Mouse (Mus musculus) embryonic facial prominence, embryonic 11.5 days (tissue): ENCODE results near the gene Cryaa. TPM values are rescaled to one million over a fixed set of nuclear protein-coding genes. Genes with fewer than 3 reads are reported as not detected.
A peak's percentile ranks its signal among the peaks of the same experiment; 100 is the strongest.

Experiments used
- ATAC-seq: fragments of 200-750 bp; cut with Nextera tagmentation; replicated peaks from 2 replicates; pipeline ENCODE4 v1.8.0; 2017; ENCODE audit warnings: low read depth; ENCODE audit not compliant: insufficient number of reproducible peaks, low FRiP score, low TSS enrichment
- DNase-seq: peaks from one replicate; pipeline ENCODE4 v3.0.0-alpha.2; 2015; ENCODE audit warnings: low spot score
- H3K27ac ChIP-seq: fragments of 300-500 bp; sonication (generic); replicated peaks from 2 replicates; pipeline ENCODE4 v1.5.1; 2014; ENCODE audit warnings: mild to moderate bottlenecking, low read depth, low read length, control low read depth
- H3K27me3 ChIP-seq: fragments of 300-500 bp; sonication (generic); 2 replicates; pipeline ENCODE4 v1.6.1; 2014; ENCODE audit warnings: mild to moderate bottlenecking, low read length, moderate library complexity, mixed read lengths; ENCODE audit not compliant: control insufficient read depth, insufficient read depth
- H3K36me3 ChIP-seq: fragments of 300-500 bp; sonication (generic); replicated peaks from 2 replicates; pipeline ENCODE4 v1.6.1; 2014; ENCODE audit warnings: low read depth, mild to moderate bottlenecking, low read length, moderate library complexity, mixed read lengths; ENCODE audit not compliant: control insufficient read depth, insufficient read depth
- H3K4me1 ChIP-seq: fragments of 300-500 bp; sonication (generic); 2 replicates; pipeline ENCODE4 v1.6.1; 2014; ENCODE audit warnings: low read length, mixed read lengths; ENCODE audit not compliant: control insufficient read depth, insufficient read depth
- H3K4me2 ChIP-seq: fragments of 300-500 bp; sonication (generic); 2 replicates; pipeline ENCODE4 v1.6.1; 2014; ENCODE audit warnings: low read depth, mild to moderate bottlenecking, control low read depth, low read length, moderate library complexity
- H3K4me3 ChIP-seq: fragments of 300-500 bp; sonication (generic); 2 replicates; pipeline ENCODE4 v1.5.1; 2014; ENCODE audit warnings: low read depth, low read length, control low read depth
- H3K9ac ChIP-seq: fragments of 300-500 bp; sonication (generic); replicated peaks from 2 replicates; pipeline ENCODE4 v1.6.1; 2014; ENCODE audit warnings: mild to moderate bottlenecking, control low read depth, low read length
- H3K9me3 ChIP-seq: fragments of 300-500 bp; sonication (generic); replicated peaks from 2 replicates; pipeline ENCODE4 v1.6.1; 2016; ENCODE audit warnings: mild to moderate bottlenecking, low read length, inconsistent platforms, mixed read lengths; ENCODE audit not compliant: control insufficient read depth
- WGBS: fragments of 180-500 bp; shearing (Covaris S2); extraction: QIAGEN DNeasy Blood & Tissue Kit; methylation state at CpG from one replicate; pipeline ENCODE4 v1.1.7; 2014; 5-methylcytosine and 5-hydroxymethylcytosine counted together
- polyA plus RNA-seq: library from polyadenylated mRNA; unstranded; fragments of >200 nt; fragmentation: Nextera tagmentation; extraction: Ambion mirVana; gene quantifications from 2 replicates; pipeline ENCODE4 v1.2.1, GENCODE M21; 2014

The Cryaa gene
- polyA plus RNA-seq, 1 experiment from 2014 or later = 20.9 TPM

DNA sequence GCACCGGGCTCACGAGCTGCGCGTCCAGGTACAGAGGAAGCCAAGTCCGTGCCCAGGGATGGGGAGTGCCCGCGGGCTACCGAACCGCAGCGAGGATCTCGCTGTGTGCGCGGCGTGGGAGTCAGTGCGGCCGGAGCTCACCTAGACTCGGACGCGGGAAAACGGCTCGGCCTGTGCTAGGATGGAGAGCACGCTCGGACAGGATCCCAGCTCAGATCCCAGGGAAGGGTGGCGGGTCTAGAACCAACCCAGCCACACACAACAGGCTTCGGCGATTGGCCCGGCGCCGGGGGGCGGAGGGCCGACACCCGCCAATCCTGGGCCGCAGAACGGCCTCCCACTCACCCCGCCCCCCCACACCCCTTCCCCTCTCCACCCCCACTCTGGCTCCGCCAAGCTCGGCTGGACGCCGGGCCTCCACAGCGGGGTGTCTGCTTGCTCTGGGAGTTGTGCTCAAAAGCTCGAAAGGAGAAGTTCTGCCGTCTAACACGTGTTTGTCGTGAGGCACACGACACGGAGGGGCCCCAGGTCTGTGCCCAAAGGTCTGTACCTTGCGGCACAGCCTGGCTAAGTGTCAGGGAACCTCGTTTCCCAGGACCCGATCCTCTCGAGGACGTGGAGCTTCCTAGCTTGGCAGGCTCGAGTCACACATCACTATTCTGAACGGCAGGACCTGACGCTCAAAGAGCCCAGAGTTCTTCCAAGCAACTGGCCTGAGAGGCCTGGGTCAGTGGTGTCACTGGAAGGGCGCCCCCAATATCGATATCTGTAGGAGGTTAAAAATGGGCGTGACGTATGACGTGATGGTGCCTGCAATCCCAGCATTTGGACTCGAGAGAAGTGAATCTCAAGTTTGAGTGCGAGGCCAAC is 40.4 kb upstream of the Cryaa start, which contains the start of gene Cbs:
Gene Cbs, minus strand, starts transcription at position 297 of the 870 bp plus-strand sequence.
- ATAC-seq (peak; percentile 93), DNase-seq (peak; percentile 84)
- no peak within 1 kb of the TSS for H3K27ac ChIP-seq
- H3K4me3 ChIP-seq = peak within 1 kb of the TSS; percentile 49
- peak within 1 kb of the TSS; percentile 97 for H3K4me2 ChIP-seq
- H3K36me3 ChIP-seq = no peaks in the 10 kb centered on the region
- H3K9ac ChIP-seq = peak within 1 kb of the TSS; percentile 60
- under 1% methylated on average over 60 of the region's 61 CpGs for WGBS
- no peaks in the 10 kb centered on the region for H3K9me3 ChIP-seq
- peaks cover 18% of the 10 kb centered on the region for H3K27me3 ChIP-seq
- H3K4me1 ChIP-seq = no peaks in the 10 kb centered on the region; the same call in 1 of the 2 replicates

DNA sequence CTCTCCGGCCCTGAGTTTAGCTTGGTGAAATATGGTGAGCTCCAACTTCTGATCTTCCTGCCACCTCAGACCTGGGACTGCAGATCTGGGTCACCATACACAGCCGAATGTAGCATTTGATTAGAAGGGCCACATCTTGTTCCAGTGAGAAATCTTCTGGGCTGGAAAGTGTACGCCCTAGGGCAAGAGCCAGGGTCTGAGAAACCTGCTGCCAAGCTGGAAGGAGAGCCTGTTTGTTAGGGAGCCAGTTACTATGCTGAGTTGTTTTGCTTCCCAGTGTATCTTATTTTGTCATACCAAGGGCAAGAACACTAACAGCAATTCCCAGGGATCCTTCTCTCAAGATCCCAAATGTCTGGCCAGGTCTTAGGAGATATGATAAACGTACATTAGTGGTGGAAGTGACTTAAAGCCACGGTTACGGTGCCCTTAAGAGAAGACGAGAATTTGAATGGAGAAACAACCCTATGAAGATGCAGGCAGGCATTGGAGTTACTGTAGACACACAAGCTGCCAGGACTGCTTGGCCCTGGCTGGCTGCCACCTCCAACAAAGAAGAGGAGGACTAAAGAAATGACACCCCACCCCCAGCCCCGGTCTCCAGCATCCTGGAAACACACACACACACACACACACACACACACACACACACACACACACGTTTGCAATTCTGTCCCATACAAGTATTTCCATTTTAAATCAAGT is 39.6 kb upstream of the Cryaa start:
- Histone ChIP-seq H3K9me3 (no peaks in the 10 kb centered on the region), H3K4me2 (0 out of 2 replicates have a peak overlapping the region, but pooled peaks have one; percentile 97), H3K36me3 (no peaks in the 10 kb centered on the region), H3K9ac (no peak overlapping the region; the same call in 1 of the 2 replicates), H3K4me3 (no peak overlapping the region), H3K4me1 (no peaks in the 10 kb centered on the region; the same call in 1 of the 2 replicates), H3K27ac (no peak overlapping the region), H3K27me3 (peaks cover 18% of the 10 kb centered on the region)
- DNase-seq (no peak), ATAC-seq (no peak)
- 67% methylated on average over 9 of the region's 9 CpGs for WGBS

DNA sequence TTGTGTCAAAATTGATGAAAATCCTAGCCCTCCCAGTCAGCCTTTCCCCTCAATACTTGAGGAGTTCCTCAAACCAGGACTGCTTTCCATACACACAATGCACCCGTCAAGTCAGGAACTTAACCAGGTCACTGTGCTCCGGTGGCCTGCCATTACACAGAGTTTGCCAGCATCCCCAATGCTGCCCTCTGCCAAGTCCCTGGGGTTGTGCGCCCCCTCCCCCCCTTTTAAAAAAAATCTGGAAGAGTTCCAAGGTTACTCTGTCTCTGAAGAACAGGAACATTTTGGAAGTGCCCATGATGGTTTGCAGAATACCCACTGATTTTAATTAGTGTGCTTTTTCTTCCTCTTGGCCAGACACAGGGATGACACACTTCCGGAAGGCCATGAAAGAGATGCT is 38.0 kb upstream of the Cryaa start:
- Histone ChIP-seq H3K9ac (no peak overlapping the region), H3K4me1 (no peaks in the 10 kb centered on the region; the same call in 1 of the 2 replicates), H3K4me3 (no peak overlapping the region), H3K27ac (no peak overlapping the region), H3K4me2 (no peak overlapping the region), H3K27me3 (peaks cover 18% of the 10 kb centered on the region), H3K9me3 (no peaks in the 10 kb centered on the region), H3K36me3 (no peaks in the 10 kb centered on the region)
- DNase-seq = no peak
- ATAC-seq = no peak
- WGBS = 75% methylated on average over 4 of the region's 4 CpGs

DNA sequence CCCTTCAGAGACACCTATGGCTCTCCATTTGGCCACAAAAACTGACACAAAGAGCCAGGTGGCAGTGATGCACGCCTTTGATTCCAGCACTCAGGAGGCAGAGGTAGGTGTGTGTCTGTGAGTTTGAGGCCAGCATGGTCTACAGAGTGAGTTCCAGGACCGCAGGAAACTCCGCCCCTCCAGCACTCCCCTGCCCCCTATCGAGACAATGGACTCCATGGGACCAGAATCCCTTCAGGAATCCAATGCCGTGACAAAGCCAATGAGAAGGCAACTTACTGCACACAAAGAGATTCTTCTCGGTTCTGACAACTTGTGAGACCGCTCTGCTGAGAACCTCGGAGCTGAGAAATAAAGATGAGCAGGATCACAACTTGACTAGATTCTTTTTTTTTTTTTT is 35.3 kb upstream of the Cryaa start:
- Histone ChIP-seq H3K27me3 (peaks cover 3% of the 10 kb centered on the region; the same call in 1 of the 2 replicates), H3K4me3 (no peak overlapping the region), H3K4me1 (no peaks in the 10 kb centered on the region; the same call in 1 of the 2 replicates), H3K36me3 (peaks cover 8% of the 10 kb centered on the region), H3K27ac (no peak overlapping the region), H3K9me3 (no peaks in the 10 kb centered on the region), H3K4me2 (no peak overlapping the region), H3K9ac (no peak overlapping the region)
- ATAC-seq (no peak), DNase-seq (no peak)
- WGBS = 44% methylated on average over 8 of the region's 8 CpGs

DNA sequence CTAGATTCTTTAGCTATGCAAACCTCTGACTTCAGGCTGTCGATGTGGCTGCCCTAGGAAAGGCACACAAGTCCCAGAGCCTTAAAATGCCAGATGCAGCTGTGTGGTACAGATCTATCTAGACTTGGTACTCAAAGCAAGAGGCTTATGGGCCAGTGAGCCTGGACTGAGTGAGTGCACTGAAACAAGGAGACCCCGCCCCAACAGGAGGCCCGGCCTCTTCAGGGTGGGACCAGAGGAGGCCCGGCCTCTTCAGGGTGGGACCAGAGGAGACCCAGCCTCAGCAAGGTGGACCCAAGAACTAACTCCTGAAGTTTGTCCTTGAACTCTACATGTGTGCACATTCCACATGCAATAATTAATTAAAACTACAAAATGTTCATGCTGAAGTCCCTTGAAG is 34.7 kb upstream of the Cryaa start:
- 78% methylated on average over 4 of the region's 4 CpGs for WGBS
- H3K27ac ChIP-seq = no peak overlapping the region

DNA sequence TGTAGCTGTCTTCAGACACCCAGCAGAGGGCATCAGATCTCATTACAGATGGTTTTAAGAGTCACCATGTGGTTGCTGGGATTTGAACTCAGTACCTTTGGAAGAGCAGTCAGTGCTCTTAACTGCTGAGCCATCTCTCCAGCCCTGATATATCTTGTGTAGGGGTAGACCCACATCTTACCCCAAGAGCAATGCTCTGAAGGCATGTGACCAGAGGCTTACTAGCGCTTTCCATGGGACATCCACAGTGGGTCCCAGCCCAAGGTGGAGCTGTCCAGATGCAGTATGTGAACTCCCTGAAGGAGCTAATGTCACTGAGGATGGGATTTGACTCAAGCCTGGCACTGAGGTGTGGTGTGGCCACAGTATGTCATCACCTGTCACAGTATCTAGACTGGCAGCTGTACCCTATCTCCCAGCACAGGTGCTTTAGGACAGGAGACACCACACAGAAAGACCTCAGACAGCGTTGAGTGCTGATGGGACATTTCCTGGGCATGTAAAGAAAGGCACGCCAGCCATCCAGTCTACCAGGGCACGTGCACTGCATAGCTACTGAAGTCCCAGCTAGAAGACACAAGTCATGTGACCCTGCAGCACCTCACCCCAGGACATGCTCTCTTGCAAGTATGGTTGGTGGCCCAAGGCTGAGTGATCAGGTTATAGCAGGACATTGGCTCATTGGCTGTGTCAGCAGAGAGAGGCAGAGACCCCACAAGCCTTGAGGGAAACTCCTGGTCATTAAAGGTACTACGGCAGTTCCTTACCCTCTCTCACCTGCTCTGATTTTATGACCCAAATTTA is 31.2 kb upstream of the Cryaa start:
- 93% methylated on average over 5 of the region's 5 CpGs for WGBS
- no peak for DNase-seq
- peaks cover 16% of the 10 kb centered on the region for H3K36me3 ChIP-seq
- 0 out of 2 replicates have a peak, but pooled peaks have one; percentile 42 for ATAC-seq
- H3K4me1 ChIP-seq = no peaks in the 10 kb centered on the region
- no peaks in the 10 kb centered on the region for H3K9me3 ChIP-seq
- H3K27ac ChIP-seq = no peak overlapping the region
- H3K9ac ChIP-seq = no peak overlapping the region
- no peaks in the 10 kb centered on the region for H3K27me3 ChIP-seq
- H3K4me2 ChIP-seq = no peak overlapping the region
- H3K4me3 ChIP-seq = no peak overlapping the region

More for the DNA sequence above, 34.7 kb upstream of the Cryaa start:
- DNase-seq (no peak), ATAC-seq (no peak; the same call in 1 of the 2 replicates)
- Histone ChIP-seq H3K9me3 (no peaks in the 10 kb centered on the region), H3K4me1 (no peaks in the 10 kb centered on the region), H3K36me3 (peaks cover 12% of the 10 kb centered on the region), H3K4me3 (no peak overlapping the region), H3K27me3 (peaks cover under 1% of the 10 kb centered on the region; the same call in 1 of the 2 replicates), H3K4me2 (no peak overlapping the region), H3K9ac (no peak overlapping the region)

DNA sequence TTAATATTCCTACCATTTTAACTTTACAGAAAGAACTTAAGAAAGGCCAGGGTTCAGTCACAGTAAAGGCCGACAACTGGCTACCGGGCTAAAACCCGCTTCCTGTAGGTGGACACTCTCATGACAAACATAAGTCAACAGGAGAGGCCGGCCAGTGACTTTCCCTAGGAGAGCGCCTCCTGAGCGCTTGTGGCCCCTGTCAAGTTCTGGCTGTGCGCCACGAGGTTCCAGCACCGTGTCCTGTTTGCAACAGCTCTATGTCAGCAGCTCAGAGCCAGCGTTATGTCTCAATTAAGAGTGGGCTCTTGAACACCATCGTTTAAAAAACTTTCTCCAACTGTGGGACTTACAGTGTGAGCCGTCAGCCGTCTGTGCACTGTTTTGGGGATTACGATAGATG is 25.5 kb upstream of the Cryaa start:
- Histone ChIP-seq H3K4me3 (no peak overlapping the region), H3K4me1 (no peaks in the 10 kb centered on the region), H3K9me3 (no peaks in the 10 kb centered on the region), H3K4me2 (no peak overlapping the region), H3K27me3 (no peaks in the 10 kb centered on the region), H3K9ac (no peak overlapping the region), H3K27ac (no peak overlapping the region), H3K36me3 (peaks cover 35% of the 10 kb centered on the region)
- ATAC-seq = no peak
- 93% methylated on average over 14 of the region's 14 CpGs for WGBS
- no peak for DNase-seq
